Mouse (Mus musculus) limb, embryonic 14.5 days (tissue): ENCODE measurements at regions not wholly inside any gene's neighbourhood (a gene's known extent, or its start where the extent isn't known, plus 50 kb on each side); places are given as distances from the start of the nearest gene placed in this dataset.

Source experiments
- ATAC-seq: fragments of 200-750 bp; cut with Nextera tagmentation; 2 replicates; pipeline ENCODE4 v1.8.0; 2017; ENCODE audit warnings: low read depth, moderate number of reproducible peaks, moderate TSS enrichment; ENCODE audit not compliant: low FRiP score
- DNase-seq: peaks from one replicate; pipeline ENCODE4 v3.0.0-alpha.2; 2015; ENCODE audit warnings: low spot score
- H3K27ac ChIP-seq: fragments of 300-500 bp; sonication (generic); replicated peaks from 2 replicates; pipeline ENCODE4 v1.5.1; 2014; ENCODE audit warnings: low read depth, mild to moderate bottlenecking, low read length, moderate library complexity, mixed read lengths
- H3K27me3 ChIP-seq: fragments of 300-500 bp; sonication (generic); 2 replicates; pipeline ENCODE4 v1.6.1; 2014; ENCODE audit warnings: low read length, mixed read lengths; ENCODE audit not compliant: control insufficient read depth, insufficient read depth
- H3K36me3 ChIP-seq: fragments of 300-500 bp; sonication (generic); 2 replicates; pipeline ENCODE4 v1.6.1; 2014; ENCODE audit warnings: mild to moderate bottlenecking, low read length, moderate library complexity, mixed read lengths; ENCODE audit not compliant: control insufficient read depth, insufficient read depth
- H3K4me1 ChIP-seq: fragments of 300-500 bp; sonication (generic); 2 replicates; pipeline ENCODE4 v1.6.1; 2014; ENCODE audit warnings: antibody characterized with exemption, low read length, mixed read lengths; ENCODE audit not compliant: control insufficient read depth, insufficient read depth
- H3K4me2 ChIP-seq: fragments of 300-500 bp; sonication (generic); replicated peaks from 2 replicates; pipeline ENCODE4 v1.6.1; 2014; ENCODE audit warnings: low read depth, mild to moderate bottlenecking, low read length, moderate library complexity; ENCODE audit not compliant: severe bottlenecking
- H3K4me3 ChIP-seq: fragments of 300-500 bp; sonication (generic); replicated peaks from 2 replicates; pipeline ENCODE4 v1.5.1; 2014; ENCODE audit warnings: low read length
- H3K9ac ChIP-seq: fragments of 300-500 bp; sonication (generic); 2 replicates; pipeline ENCODE4 v1.6.1; 2014; ENCODE audit warnings: mild to moderate bottlenecking, low read depth, low read length, moderate library complexity; ENCODE audit not compliant: severe bottlenecking
- H3K9me3 ChIP-seq: fragments of 300-500 bp; sonication (generic); 2 replicates; pipeline ENCODE4 v1.6.1; 2016; ENCODE audit warnings: low read length; ENCODE audit not compliant: control insufficient read depth
- POLR2A ChIP-seq: fragments of 200-500 bp; IDR thresholded peaks from 2 replicates; pipeline ENCODE4 v1.8.0; 2012; ENCODE audit warnings: inconsistent platforms, mild to moderate bottlenecking, moderate library complexity, borderline replicate concordance; ENCODE audit not compliant: insufficient read depth, insufficient read length; ENCODE audit errors: extremely low read depth
- WGBS: fragments of 180-500 bp; shearing (Covaris S2); extraction: QIAGEN DNeasy Blood & Tissue Kit; methylation state at CpG from one replicate; pipeline ENCODE4 v1.1.7; 2014; 5-methylcytosine and 5-hydroxymethylcytosine counted together

- Histone ChIP-seq H3K4me3 (no peak overlapping the region), H3K36me3 (no peaks in the 10 kb centered on the region), H3K4me1 (no peaks in the 10 kb centered on the region), H3K27me3 (no peaks in the 10 kb centered on the region), H3K4me2 (no peak overlapping the region), H3K27ac (no peak overlapping the region), H3K9me3 (no peaks in the 10 kb centered on the region), H3K9ac (no peak overlapping the region)
- TF ChIP-seq POLR2A, result no peak
- DNase-seq, result peak; percentile 6
- ATAC-seq, result no peak
- WGBS, result 48% methylated on average over 4 of the region's 4 CpGs
These were observed 654.1 kb downstream of the Slitrk6 start for GRCm38 (mm10) chr14:110100852-110101251.

GRCm38 (mm10) chr14:110078351-110078750, 676.6 kb downstream of the Slitrk6 start:
- ATAC-seq (peak; percentile 68), DNase-seq (peak; percentile 63)
- H3K4me1 ChIP-seq, result no peaks in the 10 kb centered on the region
- H3K4me2 ChIP-seq, result no peak overlapping the region
- TF ChIP-seq POLR2A, result no peak
- H3K9me3 ChIP-seq, result no peaks in the 10 kb centered on the region
- no peak overlapping the region for H3K4me3 ChIP-seq
- no peaks in the 10 kb centered on the region for H3K36me3 ChIP-seq
- 34% methylated on average over 6 of the region's 6 CpGs for WGBS
- no peaks in the 10 kb centered on the region for H3K27me3 ChIP-seq
- H3K27ac ChIP-seq, result no peak overlapping the region
- H3K9ac ChIP-seq, result no peak overlapping the region

GRCm38 (mm10) chr14:110047748-110048147, 707.2 kb downstream of the Slitrk6 start:
- Histone ChIP-seq H3K27me3 (no peaks in the 10 kb centered on the region), H3K36me3 (no peaks in the 10 kb centered on the region), H3K9me3 (no peaks in the 10 kb centered on the region), H3K4me1 (no peaks in the 10 kb centered on the region), H3K27ac (no peak overlapping the region), H3K4me2 (no peak overlapping the region), H3K9ac (no peak overlapping the region), H3K4me3 (no peak overlapping the region)
- DNase-seq (peak; percentile 16), ATAC-seq (peak; percentile 41; the same call in 1 of the 2 replicates)
- TF ChIP-seq POLR2A, result no peak
- 57% methylated on average over 3 of the region's 3 CpGs for WGBS

- Histone ChIP-seq H3K9ac (no peak overlapping the region), H3K4me2 (no peak overlapping the region), H3K4me3 (no peak overlapping the region), H3K9me3 (no peaks in the 10 kb centered on the region), H3K36me3 (no peaks in the 10 kb centered on the region), H3K27me3 (no peaks in the 10 kb centered on the region), H3K4me1 (no peaks in the 10 kb centered on the region), H3K27ac (no peak overlapping the region)
- DNase-seq (no peak), ATAC-seq (no peak)
- TF ChIP-seq POLR2A, result no peak
These were observed 711.7 kb downstream of the Slitrk6 start for GRCm38 (mm10) chr14:110043211-110043610.

- Histone ChIP-seq H3K4me1 (no peaks in the 10 kb centered on the region), H3K27me3 (no peaks in the 10 kb centered on the region), H3K9me3 (no peaks in the 10 kb centered on the region), H3K4me2 (no peak overlapping the region), H3K9ac (no peak overlapping the region), H3K4me3 (no peak overlapping the region), H3K36me3 (no peaks in the 10 kb centered on the region), H3K27ac (no peak overlapping the region)
- WGBS, result 85% methylated on average over 3 of the region's 3 CpGs
- no peak for TF ChIP-seq POLR2A
- DNase-seq (no peak), ATAC-seq (no peak)
These were observed 733.1 kb downstream of the Slitrk6 start for GRCm38 (mm10) chr14:110021812-110022211.

- H3K4me2 ChIP-seq, result no peak overlapping the region
- no peaks in the 10 kb centered on the region for H3K4me1 ChIP-seq
- no peak for TF ChIP-seq POLR2A
- H3K27me3 ChIP-seq, result no peaks in the 10 kb centered on the region
- no peaks in the 10 kb centered on the region for H3K9me3 ChIP-seq
- H3K9ac ChIP-seq, result no peak overlapping the region
- DNase-seq, result no peak
- H3K36me3 ChIP-seq, result no peaks in the 10 kb centered on the region
- WGBS, result 77% methylated on average over 2 of the region's 2 CpGs
- no peak for ATAC-seq
- H3K4me3 ChIP-seq, result no peak overlapping the region
- H3K27ac ChIP-seq, result no peak overlapping the region
These were observed 739.8 kb downstream of the Slitrk6 start for GRCm38 (mm10) chr14:110015126-110015525.
